Mouse (Mus musculus): Measurements from ENCODE around the gene Calm3.
A peak's percentile ranks its signal among the peaks of the same experiment; 100 is the strongest.
"Not testable (repeated sequence)": the region's sequence is repeated elsewhere in the genome, so short reads cannot be mapped to it uniquely, and the experiment has no call there.

The Calm3 gene

GRCm38 (mm10) chr7:16924037-16924834 is at the start of gene Calm3:
Gene Calm3, minus strand, starts transcription at chr7:16924114.
- peak; percentile 100 for DNase-seq (ENCODE audit: low spot score)

- DNase-seq (ENCODE audit: low spot score), result no peak
These were observed 47.2 kb upstream of the Calm3 start for GRCm38 (mm10) chr7:16971160-16971559.

- DNase-seq (ENCODE audit: low spot score), result no peak
These were observed 44.5 kb upstream of the Calm3 start for GRCm38 (mm10) chr7:16968414-16968813.

DNA sequence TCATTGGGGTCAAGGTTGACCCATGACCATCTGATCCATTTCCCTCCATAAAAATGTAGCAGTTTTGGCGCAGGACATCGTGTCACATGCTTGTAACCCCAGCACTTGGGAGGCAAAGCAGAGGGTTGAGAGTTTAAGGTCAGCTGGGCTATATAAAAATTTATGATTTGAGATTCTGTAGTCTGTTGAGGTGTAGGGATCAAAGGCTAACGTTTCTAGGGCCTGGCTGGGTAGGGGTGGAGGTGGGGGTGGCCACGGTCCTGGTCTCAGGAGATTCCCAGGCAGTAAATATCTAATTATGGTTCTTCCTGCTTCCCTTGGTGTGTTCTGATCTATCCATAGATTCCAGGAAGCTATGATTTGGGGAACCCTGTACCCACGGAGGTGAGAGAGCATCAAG is 37.8 kb upstream of the Calm3 start:
- DNase-seq (ENCODE audit: low spot score), result no peak

DNA sequence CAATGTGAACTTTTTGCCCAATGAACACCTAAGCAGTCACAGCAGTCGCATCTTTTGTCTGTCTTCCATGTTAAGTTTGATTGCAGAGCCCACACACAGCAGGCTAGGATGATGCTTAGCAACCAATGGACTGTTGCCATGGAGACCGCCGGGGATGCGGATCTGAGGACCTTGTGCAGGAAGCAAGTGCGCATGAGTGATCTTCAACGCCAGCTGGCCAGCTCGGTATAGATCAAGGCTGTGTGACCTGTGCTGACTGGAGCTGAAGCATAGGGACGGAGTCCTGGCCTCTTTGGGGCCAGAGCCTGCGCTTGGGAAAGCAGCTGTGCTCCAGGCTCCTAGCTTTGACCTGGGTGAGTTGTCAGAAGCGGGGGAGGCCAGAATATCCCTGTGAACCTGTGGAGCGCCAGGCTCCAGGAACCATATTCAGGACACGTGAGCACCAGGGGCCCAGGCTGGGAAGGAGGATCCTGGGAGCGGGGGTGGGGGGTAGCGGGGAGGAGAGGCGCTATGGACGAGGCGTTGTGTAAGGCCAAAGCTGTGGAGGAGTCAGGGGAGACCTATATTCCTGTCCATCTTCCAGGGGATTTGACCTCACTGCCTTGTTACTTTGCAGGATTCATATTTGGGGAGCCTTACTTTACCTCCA is 35.7 kb upstream of the Calm3 start, which contains the start of gene Pnmal1:
Gene Pnmal1 (plus strand): TSS at position 141 of the 649 bp plus-strand sequence.
- peak; percentile 98 for DNase-seq (ENCODE audit: low spot score)

DNA sequence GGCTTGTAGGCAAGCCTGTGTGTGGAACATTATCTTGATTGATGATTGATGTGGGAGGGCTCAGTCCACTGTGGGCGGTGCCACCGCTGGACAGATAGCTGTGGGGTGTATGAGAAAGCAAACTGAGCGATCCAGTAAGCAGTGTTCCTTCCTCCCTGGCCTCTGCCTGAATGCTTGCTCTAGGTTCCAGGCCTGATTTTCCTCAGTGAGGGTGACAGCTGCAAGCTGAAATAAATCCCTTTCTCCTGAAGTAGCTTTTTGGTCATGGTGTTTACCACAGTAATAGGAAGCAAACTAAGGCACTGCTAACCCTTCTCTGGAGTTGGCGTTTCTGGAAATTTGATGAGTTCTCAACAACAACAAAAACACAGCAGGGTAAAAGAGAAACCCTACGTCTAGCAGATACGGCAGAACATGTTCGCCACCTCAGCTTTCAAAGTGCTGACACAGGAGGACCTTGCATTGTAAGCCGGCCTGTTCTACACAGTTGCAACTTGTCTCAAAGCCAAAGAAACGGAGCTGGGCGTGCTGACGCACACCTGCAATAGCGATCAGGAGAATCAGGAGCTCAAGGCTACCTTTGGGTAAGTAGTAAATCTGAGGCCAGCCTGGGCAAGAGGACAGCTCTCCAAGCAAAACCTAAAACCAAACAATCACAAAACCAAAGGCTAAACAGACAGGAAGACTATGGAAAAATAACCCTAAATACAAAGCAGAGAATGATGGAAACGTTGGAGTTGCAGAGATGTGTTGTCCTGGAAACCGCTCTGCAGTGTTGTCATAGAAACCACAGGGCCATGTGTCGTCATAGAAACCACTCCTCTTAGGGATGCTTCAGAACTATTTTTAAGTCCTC is 32.7 kb upstream of the Calm3 start:
- DNase-seq (ENCODE audit: low spot score), result no peak

DNA sequence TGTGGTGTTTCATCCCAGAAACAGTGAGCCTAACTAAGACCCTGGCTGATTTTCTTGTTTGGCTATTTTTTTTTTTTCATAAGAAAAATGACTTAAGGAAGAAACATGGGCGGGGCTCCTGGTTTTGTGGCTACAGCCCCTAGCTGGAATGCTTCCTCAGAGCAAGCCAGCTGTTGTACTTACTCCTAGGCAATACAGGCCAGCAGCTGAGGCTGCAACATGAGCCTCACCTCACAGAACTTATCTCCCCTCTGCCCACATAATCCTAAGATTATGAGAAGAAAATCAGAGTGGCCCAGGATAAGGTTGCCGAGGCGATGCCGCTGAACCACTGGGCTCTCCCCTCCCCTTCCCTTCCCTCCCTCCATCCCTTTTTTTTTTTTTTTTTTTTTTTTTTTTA is 31.8 kb upstream of the Calm3 start:
- DNase-seq (ENCODE audit: low spot score), result no peak

DNA sequence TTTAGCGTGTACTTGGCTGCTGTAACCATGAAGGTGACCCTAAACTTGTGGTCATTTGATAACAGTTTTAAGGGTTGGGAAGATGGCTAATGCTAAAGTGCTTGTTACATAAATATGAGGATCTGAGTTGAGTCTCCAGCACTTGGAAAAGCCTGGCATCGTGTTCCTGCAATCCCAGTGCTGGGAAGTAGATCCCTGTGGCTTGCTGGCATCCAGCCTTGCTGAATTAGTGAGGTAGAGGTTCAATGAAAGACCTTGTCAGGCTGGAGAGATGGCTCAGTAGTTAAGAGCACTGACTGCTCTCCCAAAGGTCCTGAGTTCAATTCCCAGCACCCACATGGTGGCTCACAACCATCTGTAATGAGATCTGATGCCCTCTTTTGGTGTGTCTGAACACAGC is 29.9 kb upstream of the Calm3 start:
- DNase-seq (ENCODE audit: low spot score), result not testable (repeated sequence)

GRCm38 (mm10) chr7:16950861-16951635 is 27.1 kb upstream of the Calm3 start:
- peak; percentile 92 for DNase-seq (ENCODE audit: low spot score)

GRCm38 (mm10) chr7:16949908-16950841 is 26.3 kb upstream of the Calm3 start:
- peak; percentile 91 for DNase-seq (ENCODE audit: low spot score)

DNA sequence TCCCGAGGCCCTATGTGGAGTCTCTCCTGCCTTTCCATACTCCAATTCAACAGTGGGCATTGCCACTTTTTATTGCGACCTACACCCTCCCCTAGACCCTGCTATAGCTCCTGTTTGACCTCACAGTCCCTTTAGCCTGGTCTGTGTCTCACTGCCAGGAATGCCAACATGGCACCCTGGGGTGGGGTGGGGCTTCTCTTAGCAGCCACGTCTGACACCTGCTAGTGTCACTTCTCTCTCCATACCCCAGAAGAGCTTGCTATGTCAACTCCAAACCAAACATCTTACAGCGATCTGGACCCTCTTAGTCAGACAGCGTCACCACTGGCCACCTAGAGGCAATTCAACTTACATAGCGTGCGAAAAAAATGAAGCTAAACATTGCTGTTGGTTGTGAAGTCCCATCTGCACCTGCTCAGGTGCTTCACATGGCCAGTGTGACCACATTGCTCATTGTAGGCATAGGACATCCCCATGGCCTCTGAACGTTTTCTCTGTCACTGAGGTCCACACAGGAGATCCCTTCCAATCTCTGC is 25.1 kb upstream of the Calm3 start:
- DNase-seq (ENCODE audit: low spot score), result no peak

GRCm38 (mm10) chr7:16947959-16948361 is 24.0 kb upstream of the Calm3 start:
- no peak for DNase-seq (ENCODE audit: low spot score)

DNA sequence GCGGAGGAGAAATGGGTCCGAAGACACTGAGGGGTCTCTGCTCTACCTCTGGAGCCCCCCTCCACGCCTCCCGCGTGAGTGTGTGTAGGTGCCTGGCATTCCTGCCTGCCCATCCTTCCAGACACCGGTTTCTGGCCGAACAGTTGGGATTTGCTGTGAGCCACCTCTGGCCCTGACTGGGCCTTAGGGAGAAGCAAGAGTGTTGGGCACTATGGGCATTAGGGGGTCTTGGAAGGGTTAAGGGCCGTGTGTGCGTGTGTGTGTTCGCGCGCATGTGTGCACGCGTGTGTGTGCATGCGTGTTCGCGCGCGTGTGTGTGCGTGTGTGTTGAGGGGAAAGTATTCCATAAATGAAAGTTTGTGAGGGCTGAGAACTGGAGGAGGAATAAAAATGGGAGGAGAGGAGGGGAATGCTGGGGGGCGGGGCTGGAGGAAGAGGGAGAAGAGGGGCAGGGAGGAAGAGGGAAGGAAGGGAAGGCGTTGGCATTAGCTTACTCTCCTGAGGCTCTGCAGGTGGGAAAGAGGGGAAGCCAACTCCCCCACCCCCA is 23.5 kb upstream of the Calm3 start:
- DNase-seq (ENCODE audit: low spot score), result no peak

GRCm38 (mm10) chr7:16946441-16947348 is 22.8 kb upstream of the Calm3 start:
- peak; percentile 56 for DNase-seq (ENCODE audit: low spot score)

- no peak for DNase-seq (ENCODE audit: low spot score)
These were observed 21.5 kb upstream of the Calm3 start for GRCm38 (mm10) chr7:16945419-16945818.

DNA sequence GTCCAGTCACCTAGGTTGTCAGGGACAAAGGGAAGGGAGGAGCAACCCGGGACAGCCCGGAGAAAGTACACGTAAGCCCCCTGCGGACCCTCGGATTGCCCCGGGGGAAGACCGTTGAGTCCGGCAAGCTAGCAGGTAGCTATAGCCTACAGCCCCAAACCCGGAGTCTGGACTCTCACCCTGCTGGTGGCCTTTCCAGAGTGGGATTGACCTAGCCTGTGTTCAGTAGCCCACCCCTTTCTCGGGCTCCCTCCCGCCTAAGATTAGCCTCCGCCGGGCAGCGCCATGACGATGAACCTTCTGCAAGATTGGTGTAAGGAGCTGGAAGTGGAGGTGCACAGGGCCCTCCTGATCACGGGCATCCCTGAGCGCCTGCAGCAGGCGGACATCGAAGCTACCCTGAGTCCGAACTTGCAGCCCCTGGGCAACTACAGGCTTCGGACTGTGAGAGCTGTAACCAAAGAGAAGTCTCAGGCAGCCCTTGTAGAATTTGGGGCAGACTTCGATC is 20.9 kb upstream of the Calm3 start:
- DNase-seq (ENCODE audit: low spot score), result no peak

- DNase-seq (ENCODE audit: low spot score), result peak; percentile 97
These were observed 20.3 kb upstream of the Calm3 start, which contains the start of gene Pnmal2 for GRCm38 (mm10) chr7:16944061-16944807. Gene Pnmal2, plus strand, starts transcription at chr7:16944682.

- no peak for DNase-seq (ENCODE audit: low spot score)
These were observed 18.9 kb upstream of the Calm3 start for GRCm38 (mm10) chr7:16942861-16943260.

All from retina, embryonic 14.5 days (tissue).